Mouse (Mus musculus) forebrain, embryonic 11.5 days (tissue): Measurements from ENCODE around the gene Mapk9. TPM values are rescaled to one million over a fixed set of nuclear protein-coding genes. Genes with fewer than 3 reads are reported as not detected.
A peak's percentile ranks its signal among the peaks of the same experiment; 100 is the strongest.

Experiments
- ATAC-seq: fragments of 200-750 bp; cut with Nextera tagmentation; replicated peaks from 2 replicates; pipeline ENCODE4 v1.8.0; 2017; ENCODE audit warnings: moderate TSS enrichment; ENCODE audit not compliant: low FRiP score
- DNase-seq: peaks from one replicate; pipeline ENCODE4 v3.0.0-alpha.2; 2017; ENCODE audit warnings: low spot score
- H3K27ac ChIP-seq: fragments of 300-500 bp; sonication (generic); 2 replicates; pipeline ENCODE4 v1.5.1; 2014; ENCODE audit warnings: low read depth, low read length
- H3K27me3 ChIP-seq: fragments of 300-500 bp; sonication (generic); 2 replicates; pipeline ENCODE4 v1.6.1; 2014; ENCODE audit warnings: mild to moderate bottlenecking, low read length, mixed read lengths; ENCODE audit not compliant: control insufficient read depth, insufficient read depth
- H3K36me3 ChIP-seq: fragments of 300-500 bp; sonication (generic); 2 replicates; pipeline ENCODE4 v1.6.1; 2014; ENCODE audit warnings: mild to moderate bottlenecking, low read length, moderate library complexity, mixed read lengths; ENCODE audit not compliant: control insufficient read depth, insufficient read depth
- H3K4me1 ChIP-seq: fragments of 300-500 bp; sonication (generic); replicated peaks from 2 replicates; pipeline ENCODE4 v1.6.1; 2014; ENCODE audit warnings: low read length, mixed read lengths; ENCODE audit not compliant: control insufficient read depth, insufficient read depth
- H3K4me2 ChIP-seq: fragments of 300-500 bp; sonication (generic); 2 replicates; pipeline ENCODE4 v1.6.1; 2014; ENCODE audit warnings: low read depth, mild to moderate bottlenecking, low read length, moderate library complexity, mixed read lengths; ENCODE audit not compliant: severe bottlenecking
- H3K4me3 ChIP-seq: fragments of 300-500 bp; sonication (generic); 2 replicates; pipeline ENCODE4 v1.5.1; 2014; ENCODE audit warnings: low read depth, low read length
- H3K9ac ChIP-seq: fragments of 300-500 bp; sonication (generic); 2 replicates; pipeline ENCODE4 v1.6.1; 2014; ENCODE audit warnings: low read length
- H3K9me3 ChIP-seq: fragments of 300-500 bp; sonication (generic); 2 replicates; pipeline ENCODE4 v1.6.1; 2016; ENCODE audit warnings: low read length, mixed read lengths; ENCODE audit not compliant: control insufficient read depth
- WGBS: fragments of 180-500 bp; shearing (Covaris S2); extraction: QIAGEN DNeasy Blood & Tissue Kit; methylation state at CpG from one replicate; pipeline ENCODE4 v1.1.7; 2014; 5-methylcytosine and 5-hydroxymethylcytosine counted together
- polyA plus RNA-seq: library from polyadenylated mRNA; unstranded; fragments of >200 nt; fragmentation: Nextera tagmentation; extraction: Ambion mirVana; gene quantifications from 2 replicates; pipeline ENCODE4 v1.2.1, GENCODE M21; 2014

Gene Mapk9
- polyA plus RNA-seq, 1 experiment from 2014 or later = 42.9 TPM

DNA sequence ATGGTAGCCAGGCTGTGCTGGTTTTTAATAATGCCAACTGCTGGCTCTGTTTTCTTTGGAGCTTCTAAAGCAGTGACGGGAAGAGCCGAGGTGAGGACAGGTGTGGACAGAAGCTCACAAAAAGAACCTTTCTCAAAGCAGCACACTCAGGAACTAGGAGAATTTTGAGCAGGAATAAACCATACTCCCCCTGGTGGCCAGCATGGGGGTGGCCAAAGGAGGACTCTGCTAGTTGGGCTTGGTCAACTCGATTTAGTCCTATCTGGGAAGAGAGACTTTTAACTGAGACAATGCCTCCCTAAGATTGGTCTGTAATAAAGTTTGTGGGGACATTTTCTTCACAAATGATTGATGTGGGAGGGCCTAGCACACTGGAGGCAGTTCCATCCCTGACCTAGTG, 1.6 kb upstream of the Mapk9 start:
- Histone ChIP-seq H3K4me1 (peaks cover 4% of the 10 kb centered on the region; the same call in 1 of the 2 replicates), H3K4me2 (no peak overlapping the region), H3K4me3 (no peak overlapping the region), H3K9me3 (no peaks in the 10 kb centered on the region), H3K36me3 (no peaks in the 10 kb centered on the region), H3K27me3 (no peaks in the 10 kb centered on the region), H3K9ac (no peak overlapping the region), H3K27ac (no peak overlapping the region)
- WGBS = 56% methylated on average over 3 of the region's 3 CpGs
- DNase-seq (peak; percentile 75), ATAC-seq (no peak)

GRCm38 (mm10) chr11:49845958-49846357, 593 bp upstream of the Mapk9 start:
- no peak for ATAC-seq
- Histone ChIP-seq H3K4me2 (peak overlapping the region; percentile 95), H3K9ac (peak overlapping the region; percentile 54), H3K4me1 (peaks cover 4% of the 10 kb centered on the region; the same call in 1 of the 2 replicates), H3K36me3 (no peaks in the 10 kb centered on the region; the same call in 1 of the 2 replicates), H3K4me3 (peak overlapping the region; percentile 87), H3K27me3 (no peaks in the 10 kb centered on the region), H3K27ac (no peak overlapping the region), H3K9me3 (no peaks in the 10 kb centered on the region)
- no peak for DNase-seq
- 41% methylated on average over 11 of the region's 11 CpGs for WGBS

DNA sequence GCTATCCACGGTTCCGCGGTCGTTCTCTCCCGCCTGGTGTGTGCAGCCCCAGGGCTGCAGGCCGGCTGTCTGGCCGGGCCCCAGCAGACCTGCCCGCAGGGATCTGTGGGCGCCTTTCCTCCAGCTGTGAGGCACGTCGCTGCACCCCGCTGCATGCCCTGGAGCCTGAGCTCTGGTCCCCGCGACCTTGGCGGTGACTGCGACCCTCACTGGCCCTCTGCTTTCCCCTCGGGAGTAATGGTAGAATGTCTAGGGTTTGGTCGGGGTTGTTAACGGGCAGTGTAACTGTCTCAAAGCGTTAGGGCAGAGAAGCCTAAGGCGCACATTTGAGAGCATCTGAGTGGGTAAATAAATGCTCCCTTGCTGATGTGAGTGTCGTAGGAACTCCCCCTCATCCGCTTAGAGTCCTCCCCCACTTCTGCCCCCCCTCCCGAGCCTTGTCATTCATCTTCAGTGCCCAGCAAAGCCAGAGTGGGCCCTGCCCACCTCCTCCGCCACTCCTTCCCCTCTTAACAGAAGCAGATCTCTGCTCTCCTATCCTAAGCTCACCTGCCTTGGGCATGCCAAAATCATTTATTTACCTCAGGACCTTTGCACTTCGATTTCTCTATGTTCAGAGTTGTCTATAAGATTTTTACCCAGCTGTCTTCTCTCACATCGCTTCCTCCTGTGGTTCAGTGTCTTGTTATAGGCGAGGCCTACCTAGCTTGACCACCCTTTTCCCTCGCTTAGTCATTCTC, 690 bp downstream of the Mapk9 start:
- no peaks in the 10 kb centered on the region; the same call in 1 of the 2 replicates for H3K36me3 ChIP-seq
- peak overlapping the region; percentile 95 for H3K4me2 ChIP-seq
- H3K9me3 ChIP-seq = no peaks in the 10 kb centered on the region
- peak; percentile 66 for DNase-seq
- 10% methylated on average over 29 of the region's 29 CpGs for WGBS
- peak overlapping the region; percentile 50 for H3K27ac ChIP-seq
- ATAC-seq = peak; percentile 1
- H3K9ac ChIP-seq = peak overlapping the region; percentile 86
- H3K4me1 ChIP-seq = peaks cover 4% of the 10 kb centered on the region; the same call in 1 of the 2 replicates
- no peaks in the 10 kb centered on the region for H3K27me3 ChIP-seq
- H3K4me3 ChIP-seq = peak overlapping the region; percentile 87

DNA sequence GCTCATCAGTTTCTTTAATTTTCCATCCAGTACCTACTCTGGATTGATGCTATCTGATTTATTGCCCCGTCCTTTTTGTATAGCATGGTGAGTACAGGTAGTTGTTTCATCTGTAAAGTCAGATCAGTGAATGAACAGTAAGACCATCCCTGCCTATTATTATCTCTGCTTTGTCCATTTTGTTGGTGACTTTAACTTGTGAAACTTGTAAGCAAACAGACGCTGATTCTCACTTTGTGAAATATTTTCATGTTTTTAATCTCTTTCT, 1.2 kb downstream of the Mapk9 start:
- Histone ChIP-seq H3K4me2 (peak overlapping the region; percentile 95), H3K36me3 (no peaks in the 10 kb centered on the region; the same call in 1 of the 2 replicates), H3K27me3 (no peaks in the 10 kb centered on the region), H3K4me3 (peak overlapping the region; percentile 87), H3K9me3 (no peaks in the 10 kb centered on the region), H3K9ac (peak overlapping the region; percentile 86; the same call in 1 of the 2 replicates), H3K27ac (no peak overlapping the region), H3K4me1 (peaks cover 4% of the 10 kb centered on the region; the same call in 1 of the 2 replicates)
- ATAC-seq (no peak), DNase-seq (no peak)
- WGBS = 82% methylated on average over 2 of the region's 2 CpGs

GRCm38 (mm10) chr11:49848080-49848815, 1.7 kb downstream of the Mapk9 start:
- DNase-seq = no peak
- H3K9ac ChIP-seq = no peak overlapping the region

DNA sequence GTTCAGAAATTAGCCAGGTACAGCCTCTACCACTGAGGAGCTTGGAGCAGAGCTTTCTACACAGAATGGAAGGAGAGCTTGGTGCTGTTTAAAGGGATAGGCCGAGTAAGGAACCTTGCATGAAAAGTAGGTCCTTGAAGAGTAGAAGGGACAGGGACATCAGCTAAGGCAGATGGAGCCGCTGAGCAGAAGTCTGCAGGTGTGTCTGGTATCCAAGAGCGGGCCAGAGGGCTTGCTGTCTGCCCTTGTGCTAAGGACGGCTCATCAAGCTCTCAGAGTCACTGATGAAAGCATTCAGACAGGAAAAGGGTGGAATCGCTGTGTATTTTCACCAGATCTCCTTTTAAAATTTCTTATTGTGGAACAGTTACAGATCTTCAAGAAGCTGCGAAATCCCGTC, 3.8 kb downstream of the Mapk9 start:
- H3K4me3 ChIP-seq = no peak overlapping the region
- 95% methylated on average over 7 of the region's 7 CpGs for WGBS

More at GRCm38 (mm10) chr11:49848080-49848815, 1.7 kb downstream of the Mapk9 start:
- Histone ChIP-seq H3K36me3 (no peaks in the 10 kb centered on the region; the same call in 1 of the 2 replicates), H3K4me1 (peaks cover 4% of the 10 kb centered on the region; the same call in 1 of the 2 replicates), H3K27ac (no peak overlapping the region), H3K4me3 (no peak overlapping the region), H3K27me3 (no peaks in the 10 kb centered on the region), H3K9me3 (no peaks in the 10 kb centered on the region), H3K4me2 (peak overlapping the region; percentile 95; the same call in 1 of the 2 replicates)
- no peak for ATAC-seq
- WGBS = 73% methylated on average over 4 of the region's 4 CpGs

GRCm38 (mm10) chr11:49855144-49855543, 8.6 kb downstream of the Mapk9 start:
- ATAC-seq (no peak), DNase-seq (no peak)
- Histone ChIP-seq H3K36me3 (no peaks in the 10 kb centered on the region; the same call in 1 of the 2 replicates), H3K4me2 (no peak overlapping the region), H3K9ac (no peak overlapping the region), H3K9me3 (no peaks in the 10 kb centered on the region), H3K4me1 (no peaks in the 10 kb centered on the region), H3K4me3 (no peak overlapping the region), H3K27me3 (no peaks in the 10 kb centered on the region), H3K27ac (no peak overlapping the region)
- 89% methylated on average over 5 of the region's 5 CpGs for WGBS

More for the DNA sequence above, 3.8 kb downstream of the Mapk9 start:
- Histone ChIP-seq H3K4me2 (no peak overlapping the region), H3K36me3 (no peaks in the 10 kb centered on the region; the same call in 1 of the 2 replicates), H3K27ac (no peak overlapping the region), H3K9me3 (no peaks in the 10 kb centered on the region), H3K27me3 (no peaks in the 10 kb centered on the region), H3K9ac (no peak overlapping the region), H3K4me1 (peaks cover 4% of the 10 kb centered on the region; the same call in 1 of the 2 replicates)
- DNase-seq (no peak), ATAC-seq (no peak)

- DNase-seq (no peak), ATAC-seq (no peak)
- Histone ChIP-seq H3K4me2 (no peak overlapping the region), H3K4me1 (no peaks in the 10 kb centered on the region), H3K4me3 (no peak overlapping the region), H3K9ac (no peak overlapping the region), H3K27me3 (no peaks in the 10 kb centered on the region), H3K36me3 (no peaks in the 10 kb centered on the region), H3K27ac (no peak overlapping the region), H3K9me3 (no peaks in the 10 kb centered on the region)
- WGBS = 88% methylated on average over 4 of the region's 4 CpGs
Observed at GRCm38 (mm10) chr11:49861139-49861538, 14.6 kb downstream of the Mapk9 start.
